Mouse (Mus musculus): Measurements from ENCODE around the gene Cytl1. TPM values are rescaled to one million over a fixed set of nuclear protein-coding genes. Genes with fewer than 3 reads are reported as not detected.

Cytl1 gene
- polyA plus RNA-seq, 1 experiment from 2014 or later = 0.75 TPM

GRCm38 (mm10) chr5:37775681-37776080 lies 40.4 kb downstream of the Cytl1 start:
- no peak overlapping the region for H3K9ac ChIP-seq (ENCODE audit: low read length)
- H3K4me2 ChIP-seq (ENCODE audit: low read depth, low read length, severe bottlenecking) = no peak overlapping the region
- peaks cover under 1% of the 10 kb centered on the region; the same call in 1 of the 2 replicates for H3K27me3 ChIP-seq (ENCODE audit: control insufficient read depth, insufficient read depth, low read length)
- DNase-seq (ENCODE audit: low spot score) = no peak
- no peaks in the 10 kb centered on the region for H3K4me1 ChIP-seq (replicated peaks; ENCODE audit: control insufficient read depth, insufficient read depth, low read length)
- no peaks in the 10 kb centered on the region for H3K36me3 ChIP-seq (ENCODE audit: control insufficient read depth, insufficient read depth, low read length)
- no peak overlapping the region for H3K4me3 ChIP-seq (ENCODE audit: low read depth, low read length)
- no peaks in the 10 kb centered on the region for H3K9me3 ChIP-seq (ENCODE audit: control insufficient read depth, low read length)
- ATAC-seq (replicated peaks; ENCODE audit: low FRiP score) = no peak
- H3K27ac ChIP-seq (ENCODE audit: low read depth, low read length) = no peak overlapping the region
- 52% methylated on average over 5 of the region's 5 CpGs for WGBS

- Histone ChIP-seq H3K9ac (ENCODE audit: low read length) (no peak overlapping the region), H3K4me2 (ENCODE audit: low read depth, low read length, severe bottlenecking) (no peak overlapping the region), H3K36me3 (ENCODE audit: control insufficient read depth, insufficient read depth, low read length) (no peaks in the 10 kb centered on the region), H3K9me3 (ENCODE audit: control insufficient read depth, low read length) (no peaks in the 10 kb centered on the region), H3K27me3 (ENCODE audit: control insufficient read depth, insufficient read depth, low read length) (no peaks in the 10 kb centered on the region), H3K4me3 (ENCODE audit: low read depth, low read length) (no peak overlapping the region), H3K27ac (ENCODE audit: low read depth, low read length) (no peak overlapping the region), H3K4me1 (replicated peaks; ENCODE audit: control insufficient read depth, insufficient read depth, low read length) (no peaks in the 10 kb centered on the region)
- 72% methylated on average over 8 of the region's 8 CpGs for WGBS
- no peak for ATAC-seq (replicated peaks; ENCODE audit: low FRiP score)
- DNase-seq (ENCODE audit: low spot score) = no peak
Observed at GRCm38 (mm10) chr5:37783306-37783705, 48.0 kb downstream of the Cytl1 start.

- Histone ChIP-seq H3K4me2 (ENCODE audit: low read depth, low read length, severe bottlenecking) (no peak overlapping the region), H3K4me1 (replicated peaks; ENCODE audit: control insufficient read depth, insufficient read depth, low read length) (no peaks in the 10 kb centered on the region), H3K4me3 (ENCODE audit: low read depth, low read length) (no peak overlapping the region), H3K36me3 (ENCODE audit: control insufficient read depth, insufficient read depth, low read length) (no peaks in the 10 kb centered on the region), H3K27me3 (ENCODE audit: control insufficient read depth, insufficient read depth, low read length) (no peaks in the 10 kb centered on the region), H3K9ac (ENCODE audit: low read length) (no peak overlapping the region), H3K9me3 (ENCODE audit: control insufficient read depth, low read length) (no peaks in the 10 kb centered on the region), H3K27ac (ENCODE audit: low read depth, low read length) (no peak overlapping the region)
- no peak for DNase-seq (ENCODE audit: low spot score)
- no peak for ATAC-seq (replicated peaks; ENCODE audit: low FRiP score)
- 83% methylated on average over 9 of the region's 9 CpGs for WGBS
Observed at GRCm38 (mm10) chr5:37784847-37785391, 49.6 kb downstream of the Cytl1 start.

Other genes starting within 250 kb of the Cytl1 start
- 2.4 and 4.3 TPM in 2 replicates for gene Stk32b, start 18.3 kb upstream of the Cytl1 start, polyA plus RNA-seq (2014; fragmentation: Nextera tagmentation; extraction: Ambion mirVana)
- gene Msx1, start 89.1 kb downstream of the Cytl1 start, polyA plus RNA-seq (2014; fragmentation: Nextera tagmentation; extraction: Ambion mirVana) = 164 and 175 TPM in 2 replicates

Measured in forebrain, embryonic 11.5 days (tissue).